Mouse (Mus musculus): ENCODE results near the gene Ylpm1. TPM values are rescaled to one million over a fixed set of nuclear protein-coding genes. Genes with fewer than 3 reads are reported as not detected.

Ylpm1 gene
- polyA plus RNA-seq (2012; rRNA removed): 12.4 and 16.2 TPM in 2 replicates

DNA sequence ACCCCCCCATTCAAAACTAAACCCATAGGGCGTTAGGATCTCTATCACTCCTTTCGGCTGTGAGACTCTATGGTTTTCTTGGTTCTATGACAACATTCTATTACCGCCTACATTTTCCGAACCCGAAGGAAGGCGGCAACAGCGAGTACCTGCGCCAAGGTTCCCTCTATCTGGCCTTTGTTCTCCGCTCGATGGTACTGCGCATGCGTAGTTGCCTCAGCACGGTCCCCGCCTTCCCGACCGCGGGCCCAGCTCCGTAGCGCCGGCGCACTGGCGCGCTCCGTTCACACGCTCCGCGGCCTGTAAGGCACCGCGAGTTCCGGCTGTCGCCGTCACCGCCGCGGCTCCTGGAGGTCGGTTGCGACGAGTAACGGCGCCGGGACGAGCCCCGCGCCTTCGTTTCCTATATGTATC, at the start of gene Ylpm1:
Gene Ylpm1 (plus strand): TSS at position 239 of the 414 bp plus-strand sequence.
- Histone ChIP-seq H3K4me3 (replicated peaks; ENCODE audit: extremely low read depth, low read depth, low read length) (peak within 1 kb of the TSS; percentile 86), H3K4me1 (ENCODE audit: control insufficient read depth, insufficient read depth, low read length) (peaks cover 14% of the 10 kb centered on the region)
- peak; percentile 79; the same call in 1 of the 2 replicates for TF ChIP-seq POLR2A (IDR thresholded peaks at IDR 0.05; ENCODE audit: borderline replicate concordance, extremely low read depth, low read depth, low read length)
- TF ChIP-seq CTCF (IDR thresholded peaks at IDR 0.05; ENCODE audit: insufficient read depth, low read length): peak; percentile 64
- DNase-seq: peak; percentile 93
- under 1% methylated on average over 45 of the region's 45 CpGs for WGBS

DNA sequence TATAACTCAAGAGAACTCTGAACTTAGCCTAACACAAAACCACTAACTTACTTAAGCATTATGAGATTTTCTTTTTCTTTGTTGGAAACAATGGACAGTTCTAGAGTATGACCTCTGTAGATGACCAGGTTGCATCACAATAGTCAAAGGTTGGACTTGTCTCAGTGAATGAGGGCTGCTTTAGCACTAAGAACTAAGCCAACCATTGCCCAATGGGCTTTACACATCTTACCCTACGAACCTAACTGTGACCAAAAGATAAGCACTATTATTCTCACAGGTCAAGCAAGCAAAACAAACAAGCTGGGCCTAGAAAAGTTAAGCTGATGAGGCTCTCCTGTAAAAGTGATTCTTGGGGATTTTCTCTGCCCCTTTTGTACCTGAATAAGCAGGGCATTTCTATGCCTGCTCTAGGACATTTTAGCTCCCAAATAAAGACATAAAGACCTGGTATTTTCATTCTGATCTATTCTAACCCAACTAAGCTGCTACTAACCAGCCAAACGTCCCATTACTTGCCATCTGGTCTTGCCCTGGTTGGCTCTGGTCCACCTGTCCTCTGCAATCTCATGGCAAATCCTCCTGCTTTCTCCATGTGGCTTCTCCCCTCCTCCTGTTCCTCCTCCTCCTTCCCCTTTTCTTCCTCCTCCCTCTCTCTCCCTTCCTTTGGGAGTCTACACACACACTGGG, 48.1 kb upstream of the Ylpm1 start:
- no peak for TF ChIP-seq POLR2A (IDR thresholded peaks at IDR 0.05; ENCODE audit: borderline replicate concordance, extremely low read depth, low read depth, low read length)
- TF ChIP-seq CTCF (IDR thresholded peaks at IDR 0.05; ENCODE audit: insufficient read depth, low read length): no peak
- no peak for DNase-seq
- 69% methylated on average over 2 of the region's 2 CpGs for WGBS
- H3K4me3 ChIP-seq (replicated peaks; ENCODE audit: extremely low read depth, low read depth, low read length): no peak overlapping the region
- H3K4me1 ChIP-seq (ENCODE audit: control insufficient read depth, insufficient read depth, low read length): peaks cover 7% of the 10 kb centered on the region

DNA sequence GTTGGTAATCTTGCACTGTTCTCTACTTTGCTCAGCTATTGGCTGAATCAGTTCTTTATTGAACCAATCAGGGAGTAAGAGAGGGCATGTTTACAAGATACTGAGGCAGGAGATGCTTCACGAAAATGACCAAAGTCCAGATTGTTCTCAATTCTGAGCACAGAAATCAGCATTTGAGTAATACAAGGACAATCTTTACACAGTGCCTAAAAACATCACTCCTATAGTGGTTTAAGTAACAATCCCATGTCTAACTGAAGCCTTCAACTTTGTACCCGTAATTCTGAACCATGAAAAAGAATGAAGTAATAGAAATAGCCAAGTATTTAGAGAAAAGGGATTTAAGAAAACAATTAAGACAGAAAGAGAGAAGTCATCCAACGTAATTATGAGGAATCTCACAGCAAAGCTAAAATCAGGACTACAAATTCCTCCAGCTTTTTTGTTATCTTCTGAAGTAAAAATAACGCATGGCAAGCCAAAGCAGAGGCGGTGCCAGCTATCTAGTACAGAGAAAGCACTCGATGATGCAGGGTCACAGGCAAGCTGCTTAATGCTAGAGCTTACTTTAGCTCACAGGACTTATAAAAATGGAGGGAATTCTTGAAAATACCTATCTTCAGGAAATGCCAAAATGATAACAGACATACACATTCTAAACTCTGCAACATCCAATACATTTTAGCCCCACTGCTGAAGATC, 47.4 kb upstream of the Ylpm1 start:
- Histone ChIP-seq H3K4me3 (replicated peaks; ENCODE audit: extremely low read depth, low read depth, low read length) (no peak overlapping the region), H3K4me1 (ENCODE audit: control insufficient read depth, insufficient read depth, low read length) (peaks cover 7% of the 10 kb centered on the region)
- 78% methylated on average over 6 of the region's 6 CpGs for WGBS
- TF ChIP-seq CTCF (IDR thresholded peaks at IDR 0.05; ENCODE audit: insufficient read depth, low read length) (no peak), POLR2A (IDR thresholded peaks at IDR 0.05; ENCODE audit: borderline replicate concordance, extremely low read depth, low read depth, low read length) (no peak)
- no peak for DNase-seq

GRCm38 (mm10) chr12:84950763-84951162, 45.4 kb upstream of the Ylpm1 start:
- TF ChIP-seq POLR2A (IDR thresholded peaks at IDR 0.05; ENCODE audit: borderline replicate concordance, extremely low read depth, low read depth, low read length) (no peak), CTCF (IDR thresholded peaks at IDR 0.05; ENCODE audit: insufficient read depth, low read length) (no peak)
- Histone ChIP-seq H3K4me1 (ENCODE audit: control insufficient read depth, insufficient read depth, low read length) (peaks cover 7% of the 10 kb centered on the region), H3K4me3 (replicated peaks; ENCODE audit: extremely low read depth, low read depth, low read length) (no peak overlapping the region)
- WGBS: 55% methylated on average over 6 of the region's 6 CpGs
- DNase-seq: no peak

DNA sequence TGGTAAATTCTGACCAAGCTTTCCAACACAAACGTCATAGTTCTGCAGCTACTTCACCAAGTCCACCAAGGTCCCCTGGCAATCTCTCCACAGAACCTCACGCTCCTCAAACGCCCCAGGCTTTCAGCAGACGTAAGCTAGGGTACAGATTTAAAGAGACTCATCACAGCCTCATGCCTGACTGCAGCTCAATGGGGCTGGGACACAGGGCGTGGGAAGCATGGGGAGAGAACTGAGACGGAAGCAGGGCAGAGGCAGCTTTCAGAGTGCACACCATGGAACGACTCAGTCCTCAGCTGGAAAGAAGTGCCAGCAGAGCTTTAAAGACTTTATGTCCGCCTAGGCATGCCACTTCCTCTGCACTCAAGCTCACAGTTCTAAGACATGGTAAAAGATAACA, 44.6 kb upstream of the Ylpm1 start:
- no peak for DNase-seq
- H3K4me3 ChIP-seq (replicated peaks; ENCODE audit: extremely low read depth, low read depth, low read length): no peak overlapping the region
- TF ChIP-seq POLR2A (IDR thresholded peaks at IDR 0.05; ENCODE audit: borderline replicate concordance, extremely low read depth, low read depth, low read length) (no peak), CTCF (IDR thresholded peaks at IDR 0.05; ENCODE audit: insufficient read depth, low read length) (no peak)
- WGBS: 60% methylated on average over 8 of the region's 8 CpGs
- H3K4me1 ChIP-seq (ENCODE audit: control insufficient read depth, insufficient read depth, low read length): peaks cover 8% of the 10 kb centered on the region

DNA sequence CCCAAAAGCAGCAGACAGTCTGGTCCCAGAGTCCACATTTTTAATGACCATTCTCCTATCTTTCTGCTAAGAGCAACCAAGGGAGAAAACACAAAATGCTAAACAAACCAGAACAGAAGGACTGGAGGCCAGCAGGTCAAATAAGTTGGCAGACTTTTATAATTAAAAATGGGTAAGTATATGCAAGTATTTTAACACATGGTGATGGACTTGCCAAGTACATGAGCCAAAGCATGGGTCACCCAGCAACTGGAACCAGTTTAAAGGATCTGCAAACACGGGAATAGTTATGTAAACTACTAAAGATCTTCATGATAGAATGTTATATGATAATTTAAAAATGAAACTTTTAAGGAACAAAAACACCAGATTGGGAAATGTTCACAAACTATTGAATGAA, 43.8 kb upstream of the Ylpm1 start:
- no peak for DNase-seq
- TF ChIP-seq CTCF (IDR thresholded peaks at IDR 0.05; ENCODE audit: insufficient read depth, low read length) (no peak), POLR2A (IDR thresholded peaks at IDR 0.05; ENCODE audit: borderline replicate concordance, extremely low read depth, low read depth, low read length) (no peak)
- no peak overlapping the region for H3K4me3 ChIP-seq (replicated peaks; ENCODE audit: extremely low read depth, low read depth, low read length)
- WGBS: 55% methylated on average over 1 of the region's 1 CpGs
- H3K4me1 ChIP-seq (ENCODE audit: control insufficient read depth, insufficient read depth, low read length): peaks cover 9% of the 10 kb centered on the region

GRCm38 (mm10) chr12:84956317-84956716, 39.8 kb upstream of the Ylpm1 start:
- Histone ChIP-seq H3K4me3 (replicated peaks; ENCODE audit: extremely low read depth, low read depth, low read length) (no peak overlapping the region), H3K4me1 (ENCODE audit: control insufficient read depth, insufficient read depth, low read length) (peaks cover 9% of the 10 kb centered on the region)
- no peak for DNase-seq
- TF ChIP-seq CTCF (IDR thresholded peaks at IDR 0.05; ENCODE audit: insufficient read depth, low read length): no peak
- TF ChIP-seq POLR2A (IDR thresholded peaks at IDR 0.05; ENCODE audit: borderline replicate concordance, extremely low read depth, low read depth, low read length): no peak
- 66% methylated on average over 3 of the region's 3 CpGs for WGBS

GRCm38 (mm10) chr12:84958794-84959356, 37.2 kb upstream of the Ylpm1 start:
- TF ChIP-seq CTCF (IDR thresholded peaks at IDR 0.05; ENCODE audit: insufficient read depth, low read length): no peak
- TF ChIP-seq POLR2A (IDR thresholded peaks at IDR 0.05; ENCODE audit: borderline replicate concordance, extremely low read depth, low read depth, low read length): no peak

DNA sequence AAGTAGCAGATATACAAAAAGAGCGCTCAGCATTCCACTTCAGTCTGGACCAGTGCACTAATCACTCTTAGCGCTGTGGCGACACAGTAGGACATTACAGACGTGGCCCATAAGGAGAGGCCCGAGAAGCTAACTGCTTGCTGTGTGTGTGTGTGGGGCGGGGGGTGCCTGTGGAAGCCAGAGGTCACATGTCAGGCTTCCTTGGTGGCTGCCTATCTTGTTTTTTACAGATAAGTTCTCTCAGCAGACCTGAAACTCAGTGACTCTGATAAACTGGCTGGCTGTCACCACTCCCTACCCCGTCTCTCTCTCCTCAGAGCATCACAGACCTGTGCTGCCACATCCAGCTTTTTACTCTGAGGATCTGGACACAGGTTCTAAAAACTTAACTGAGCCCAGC, 33.5 kb upstream of the Ylpm1 start:
- DNase-seq: no peak
- peaks cover 5% of the 10 kb centered on the region for H3K4me1 ChIP-seq (ENCODE audit: control insufficient read depth, insufficient read depth, low read length)
- TF ChIP-seq CTCF (IDR thresholded peaks at IDR 0.05; ENCODE audit: insufficient read depth, low read length): no peak
- TF ChIP-seq POLR2A (IDR thresholded peaks at IDR 0.05; ENCODE audit: borderline replicate concordance, extremely low read depth, low read depth, low read length): no peak
- H3K4me3 ChIP-seq (replicated peaks; ENCODE audit: extremely low read depth, low read depth, low read length): no peak overlapping the region
- 76% methylated on average over 7 of the region's 7 CpGs for WGBS

More at GRCm38 (mm10) chr12:84958794-84959356, 37.2 kb upstream of the Ylpm1 start:
- WGBS: 46% methylated on average over 1 of the region's 1 CpGs
- peaks cover 7% of the 10 kb centered on the region for H3K4me1 ChIP-seq (ENCODE audit: control insufficient read depth, insufficient read depth, low read length)
- no peak overlapping the region for H3K4me3 ChIP-seq (replicated peaks; ENCODE audit: extremely low read depth, low read depth, low read length)
- no peak for DNase-seq
